Mouse (Mus musculus): ENCODE measurements around the gene Ttyh3. TPM values are rescaled to one million over a fixed set of nuclear protein-coding genes. Genes with fewer than 3 reads are reported as not detected.

Gene Ttyh3
- polyA plus RNA-seq, 1 experiment from 2014 or later = 5.6 TPM

GRCm38 (mm10) chr5:140647031-140647760 lies 1.6 kb downstream of the Ttyh3 start:
- WGBS (ENCODE audit: insufficient replicate concordance) = 73% methylated on average over 13 of the region's 13 CpGs

GRCm38 (mm10) chr5:140646171-140646570 lies 2.7 kb downstream of the Ttyh3 start:
- no peak for ATAC-seq (ENCODE audit: low read depth)
- no peak overlapping the region for H3K27ac ChIP-seq (ENCODE audit: low read length)
- H3K4me2 ChIP-seq (ENCODE audit: low read depth, low read length) = no peak overlapping the region
- H3K27me3 ChIP-seq (ENCODE audit: control insufficient read depth, insufficient read depth, low read depth, low read length) = no peaks in the 10 kb centered on the region
- H3K4me1 ChIP-seq (ENCODE audit: control insufficient read depth, low read depth, low read length) = peaks cover 73% of the 10 kb centered on the region
- H3K9me3 ChIP-seq (replicated peaks; ENCODE audit: control insufficient read depth, low read length) = no peaks in the 10 kb centered on the region
- H3K36me3 ChIP-seq (ENCODE audit: control insufficient read depth, insufficient read depth) = no peaks in the 10 kb centered on the region
- 0 out of 2 replicates have a peak overlapping the region, but pooled peaks have one; percentile 17 for H3K9ac ChIP-seq (ENCODE audit: low read depth, low read length)
- WGBS (ENCODE audit: insufficient replicate concordance) = 88% methylated on average over 6 of the region's 6 CpGs
- no peak overlapping the region for H3K4me3 ChIP-seq (ENCODE audit: low read depth, low read length)

More at GRCm38 (mm10) chr5:140647031-140647760, 1.6 kb downstream of the Ttyh3 start:
- Histone ChIP-seq H3K4me3 (ENCODE audit: low read depth, low read length) (peak overlapping the region; percentile 89), H3K9ac (ENCODE audit: low read depth, low read length) (peak overlapping the region; percentile 91; the same call in 1 of the 2 replicates), H3K9me3 (replicated peaks; ENCODE audit: control insufficient read depth, low read length) (no peaks in the 10 kb centered on the region), H3K4me1 (ENCODE audit: control insufficient read depth, low read depth, low read length) (peaks cover 73% of the 10 kb centered on the region), H3K4me2 (ENCODE audit: low read depth, low read length) (peak overlapping the region; percentile 98), H3K27me3 (ENCODE audit: control insufficient read depth, insufficient read depth, low read depth, low read length) (no peaks in the 10 kb centered on the region), H3K36me3 (ENCODE audit: control insufficient read depth, insufficient read depth) (no peaks in the 10 kb centered on the region), H3K27ac (ENCODE audit: low read length) (no peak overlapping the region; the same call in 1 of the 2 replicates)
- ATAC-seq (ENCODE audit: low read depth) = no peak

DNA sequence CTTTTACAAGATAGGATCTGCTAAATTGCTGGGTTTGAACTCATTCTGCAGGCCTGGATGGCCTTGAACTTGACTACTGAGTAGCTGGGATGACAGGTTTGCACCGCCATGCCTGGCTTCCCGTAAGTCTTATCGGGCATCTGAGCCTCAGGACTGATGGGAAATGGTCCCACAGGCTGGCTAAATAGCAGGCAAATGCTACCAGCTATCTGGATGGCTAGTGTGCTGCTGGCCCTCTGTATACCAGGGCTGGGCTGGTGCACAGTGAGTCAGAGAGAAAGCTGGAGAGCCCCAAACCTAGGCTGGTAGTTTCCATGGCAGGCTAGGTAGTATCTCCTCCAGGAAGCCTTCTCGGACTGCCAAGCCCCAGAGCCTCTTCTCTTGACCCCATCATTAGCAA lies 3.4 kb downstream of the Ttyh3 start:
- H3K27me3 ChIP-seq (ENCODE audit: control insufficient read depth, insufficient read depth, low read depth, low read length) = no peaks in the 10 kb centered on the region
- no peak for ATAC-seq (ENCODE audit: low read depth)
- WGBS (ENCODE audit: insufficient replicate concordance) = 48% methylated on average over 4 of the region's 4 CpGs
- no peaks in the 10 kb centered on the region for H3K9me3 ChIP-seq (replicated peaks; ENCODE audit: control insufficient read depth, low read length)
- no peak overlapping the region for H3K4me3 ChIP-seq (ENCODE audit: low read depth, low read length)
- H3K27ac ChIP-seq (ENCODE audit: low read length) = peak overlapping the region; percentile 62; the same call in 1 of the 2 replicates
- H3K4me2 ChIP-seq (ENCODE audit: low read depth, low read length) = peak overlapping the region; percentile 56
- no peaks in the 10 kb centered on the region for H3K36me3 ChIP-seq (ENCODE audit: control insufficient read depth, insufficient read depth)
- H3K4me1 ChIP-seq (ENCODE audit: control insufficient read depth, low read depth, low read length) = peaks cover 73% of the 10 kb centered on the region
- H3K9ac ChIP-seq (ENCODE audit: low read depth, low read length) = peak overlapping the region; percentile 1; the same call in 1 of the 2 replicates

GRCm38 (mm10) chr5:140644702-140645201 lies 4.1 kb downstream of the Ttyh3 start:
- H3K36me3 ChIP-seq (ENCODE audit: control insufficient read depth, insufficient read depth) = no peaks in the 10 kb centered on the region
- ATAC-seq (ENCODE audit: low read depth) = peak; percentile 57
- WGBS (ENCODE audit: insufficient replicate concordance) = 23% methylated on average over 15 of the region's 15 CpGs
- peak overlapping the region; percentile 62 for H3K27ac ChIP-seq (ENCODE audit: low read length)
- H3K27me3 ChIP-seq (ENCODE audit: control insufficient read depth, insufficient read depth, low read depth, low read length) = no peaks in the 10 kb centered on the region
- peak overlapping the region; percentile 56 for H3K4me2 ChIP-seq (ENCODE audit: low read depth, low read length)
- H3K9ac ChIP-seq (ENCODE audit: low read depth, low read length) = peak overlapping the region; percentile 1; the same call in 1 of the 2 replicates
- no peaks in the 10 kb centered on the region for H3K9me3 ChIP-seq (replicated peaks; ENCODE audit: control insufficient read depth, low read length)
- H3K4me3 ChIP-seq (ENCODE audit: low read depth, low read length) = peak overlapping the region; percentile 30; the same call in 1 of the 2 replicates
- peaks cover 66% of the 10 kb centered on the region for H3K4me1 ChIP-seq (ENCODE audit: control insufficient read depth, low read depth, low read length)

- Histone ChIP-seq H3K27me3 (ENCODE audit: control insufficient read depth, insufficient read depth, low read depth, low read length) (no peaks in the 10 kb centered on the region), H3K4me1 (ENCODE audit: control insufficient read depth, low read depth, low read length) (peaks cover 62% of the 10 kb centered on the region), H3K27ac (ENCODE audit: low read length) (peak overlapping the region; percentile 55; the same call in 1 of the 2 replicates), H3K9me3 (replicated peaks; ENCODE audit: control insufficient read depth, low read length) (no peaks in the 10 kb centered on the region), H3K36me3 (ENCODE audit: control insufficient read depth, insufficient read depth) (no peaks in the 10 kb centered on the region), H3K4me2 (ENCODE audit: low read depth, low read length) (peak overlapping the region; percentile 56), H3K9ac (ENCODE audit: low read depth, low read length) (0 out of 2 replicates have a peak overlapping the region, but pooled peaks have one; percentile 0), H3K4me3 (ENCODE audit: low read depth, low read length) (no peak overlapping the region)
- ATAC-seq (ENCODE audit: low read depth) = no peak
- WGBS (ENCODE audit: insufficient replicate concordance) = 64% methylated on average over 6 of the region's 6 CpGs
Measured at GRCm38 (mm10) chr5:140644263-140644662, 4.6 kb downstream of the Ttyh3 start.

- H3K4me1 ChIP-seq (ENCODE audit: control insufficient read depth, low read depth, low read length) = peaks cover 45% of the 10 kb centered on the region
- H3K4me3 ChIP-seq (ENCODE audit: low read depth, low read length) = no peak overlapping the region
- H3K36me3 ChIP-seq (ENCODE audit: control insufficient read depth, insufficient read depth) = no peaks in the 10 kb centered on the region
- no peak for ATAC-seq (ENCODE audit: low read depth)
- no peak overlapping the region for H3K9ac ChIP-seq (ENCODE audit: low read depth, low read length)
- 22% methylated on average over 3 of the region's 3 CpGs for WGBS (ENCODE audit: insufficient replicate concordance)
- H3K27ac ChIP-seq (ENCODE audit: low read length) = no peak overlapping the region
- no peaks in the 10 kb centered on the region for H3K27me3 ChIP-seq (ENCODE audit: control insufficient read depth, insufficient read depth, low read depth, low read length)
- H3K9me3 ChIP-seq (replicated peaks; ENCODE audit: control insufficient read depth, low read length) = no peaks in the 10 kb centered on the region
- no peak overlapping the region for H3K4me2 ChIP-seq (ENCODE audit: low read depth, low read length)
Measured at GRCm38 (mm10) chr5:140642076-140642475, 6.8 kb downstream of the Ttyh3 start.

DNA sequence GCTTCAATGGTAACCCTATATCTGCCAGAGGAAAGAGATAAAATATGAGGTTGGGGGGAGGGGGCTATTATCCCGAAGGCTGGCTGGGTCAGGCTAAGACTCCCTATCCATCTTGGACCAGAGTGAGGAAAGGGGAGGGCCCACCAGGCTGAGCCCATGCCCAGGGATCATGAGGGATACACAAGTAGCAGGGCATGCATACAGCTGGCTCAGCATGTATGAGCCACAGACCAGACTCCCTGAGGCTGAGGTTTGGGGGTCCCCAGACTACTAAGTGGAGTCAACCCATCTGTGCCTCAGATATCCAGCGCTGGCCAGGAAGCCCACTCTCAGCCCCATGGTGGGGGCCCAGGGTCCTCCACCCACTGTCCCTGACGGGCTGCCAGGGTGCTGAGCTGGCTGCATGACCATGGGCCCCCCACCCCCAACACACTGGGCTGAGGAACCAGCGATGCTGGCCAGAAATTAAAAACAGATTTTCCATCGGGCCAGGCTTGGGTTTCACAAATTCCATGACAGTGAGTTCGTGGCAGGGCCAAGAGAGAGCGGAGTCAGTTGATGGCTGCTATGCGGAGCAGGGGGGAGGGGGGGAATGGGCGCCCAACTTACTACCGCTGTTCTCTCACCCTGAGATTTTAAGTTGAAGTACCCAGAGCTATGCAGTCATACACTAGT lies 7.4 kb downstream of the Ttyh3 start:
- H3K9me3 ChIP-seq (replicated peaks; ENCODE audit: control insufficient read depth, low read length) = no peaks in the 10 kb centered on the region
- WGBS (ENCODE audit: insufficient replicate concordance) = 68% methylated on average over 10 of the region's 10 CpGs
- no peak for ATAC-seq (ENCODE audit: low read depth)
- H3K27me3 ChIP-seq (ENCODE audit: control insufficient read depth, insufficient read depth, low read depth, low read length) = no peaks in the 10 kb centered on the region
- H3K4me1 ChIP-seq (ENCODE audit: control insufficient read depth, low read depth, low read length) = peaks cover 38% of the 10 kb centered on the region
- no peaks in the 10 kb centered on the region for H3K36me3 ChIP-seq (ENCODE audit: control insufficient read depth, insufficient read depth)
- H3K4me2 ChIP-seq (ENCODE audit: low read depth, low read length) = no peak overlapping the region
- H3K9ac ChIP-seq (ENCODE audit: low read depth, low read length) = no peak overlapping the region
- H3K27ac ChIP-seq (ENCODE audit: low read length) = no peak overlapping the region
- no peak overlapping the region for H3K4me3 ChIP-seq (ENCODE audit: low read depth, low read length)

DNA sequence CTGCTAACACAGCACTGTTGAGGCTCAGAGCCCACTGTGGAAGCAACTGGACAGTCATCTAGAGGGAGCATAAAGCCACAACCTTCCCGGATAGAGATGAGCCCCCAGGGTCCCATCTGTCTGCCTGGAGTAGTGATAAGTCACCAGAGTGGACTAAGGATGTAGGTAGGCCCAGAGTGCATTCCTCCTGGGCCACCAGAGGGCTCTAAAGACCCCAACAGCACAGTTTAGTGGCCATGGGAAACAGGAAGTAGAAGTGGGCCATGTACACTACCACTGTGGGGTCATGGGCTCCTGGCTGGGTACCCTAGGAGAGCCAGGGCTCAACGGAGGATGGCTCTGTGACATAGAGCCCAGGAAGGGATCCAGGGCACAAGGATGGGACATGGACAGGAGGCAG lies 8.0 kb downstream of the Ttyh3 start:
- Histone ChIP-seq H3K4me1 (ENCODE audit: control insufficient read depth, low read depth, low read length) (peaks cover 32% of the 10 kb centered on the region), H3K27ac (ENCODE audit: low read length) (no peak overlapping the region), H3K4me3 (ENCODE audit: low read depth, low read length) (no peak overlapping the region), H3K4me2 (ENCODE audit: low read depth, low read length) (no peak overlapping the region), H3K36me3 (ENCODE audit: control insufficient read depth, insufficient read depth) (no peaks in the 10 kb centered on the region), H3K27me3 (ENCODE audit: control insufficient read depth, insufficient read depth, low read depth, low read length) (no peaks in the 10 kb centered on the region), H3K9me3 (replicated peaks; ENCODE audit: control insufficient read depth, low read length) (no peaks in the 10 kb centered on the region), H3K9ac (ENCODE audit: low read depth, low read length) (no peak overlapping the region)
- ATAC-seq (ENCODE audit: low read depth) = no peak
- 41% methylated on average over 2 of the region's 2 CpGs for WGBS (ENCODE audit: insufficient replicate concordance)

DNA sequence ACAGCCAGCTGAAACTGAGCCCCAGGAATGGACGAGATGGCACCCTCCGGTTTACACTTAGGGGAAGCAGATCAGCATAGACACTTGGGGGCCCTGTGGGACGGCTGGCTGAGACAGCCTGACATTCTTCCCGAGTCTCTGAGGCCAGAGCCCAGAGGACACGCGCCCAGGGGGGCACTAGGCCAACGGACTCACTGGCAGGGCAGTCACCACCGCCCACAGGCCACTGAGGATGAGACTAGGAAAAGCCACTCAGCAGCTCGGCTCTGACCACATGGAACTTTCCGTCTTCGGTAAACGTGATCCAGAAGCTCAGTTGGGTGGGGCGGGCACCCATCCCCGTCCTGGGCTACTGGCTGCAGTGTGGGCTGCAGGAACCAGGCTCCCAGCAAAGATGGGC lies 9.0 kb downstream of the Ttyh3 start:
- WGBS (ENCODE audit: insufficient replicate concordance) = 74% methylated on average over 14 of the region's 14 CpGs
- ATAC-seq (ENCODE audit: low read depth) = no peak
- peaks cover 23% of the 10 kb centered on the region for H3K4me1 ChIP-seq (ENCODE audit: control insufficient read depth, low read depth, low read length)
- H3K4me3 ChIP-seq (ENCODE audit: low read depth, low read length) = no peak overlapping the region
- no peaks in the 10 kb centered on the region for H3K9me3 ChIP-seq (replicated peaks; ENCODE audit: control insufficient read depth, low read length)
- H3K36me3 ChIP-seq (ENCODE audit: control insufficient read depth, insufficient read depth) = peaks cover 4% of the 10 kb centered on the region; the same call in 1 of the 2 replicates
- no peak overlapping the region for H3K9ac ChIP-seq (ENCODE audit: low read depth, low read length)
- H3K27ac ChIP-seq (ENCODE audit: low read length) = no peak overlapping the region
- no peak overlapping the region for H3K4me2 ChIP-seq (ENCODE audit: low read depth, low read length)
- H3K27me3 ChIP-seq (ENCODE audit: control insufficient read depth, insufficient read depth, low read depth, low read length) = no peaks in the 10 kb centered on the region
